Mouse (Mus musculus) lung, embryonic 14.5 days (tissue): ENCODE data around the gene P4htm. TPM values are rescaled to one million over a fixed set of nuclear protein-coding genes. Genes with fewer than 3 reads are reported as not detected.
A peak's percentile ranks its signal among the peaks of the same experiment; 100 is the strongest.

ENCODE experiments used
- ATAC-seq: fragments of 200-750 bp; cut with Nextera tagmentation; 2 replicates; pipeline ENCODE4 v1.8.0; 2017; ENCODE audit warnings: mild to moderate bottlenecking, moderate TSS enrichment, moderate library complexity; ENCODE audit not compliant: insufficient read depth
- DNase-seq: peaks from one replicate; pipeline ENCODE4 v3.0.0-alpha.2; 2015
- H3K27ac ChIP-seq: fragments of 300-500 bp; sonication (generic); 2 replicates; pipeline ENCODE4 v1.5.1; 2014; ENCODE audit warnings: low read depth, mild to moderate bottlenecking, moderate library complexity
- H3K27me3 ChIP-seq: fragments of 300-500 bp; sonication (generic); 2 replicates; pipeline ENCODE4 v1.6.1; 2014; ENCODE audit warnings: low read length, control low read depth; ENCODE audit not compliant: insufficient read depth
- H3K36me3 ChIP-seq: fragments of 300-500 bp; sonication (generic); 2 replicates; pipeline ENCODE4 v1.6.1; 2014; ENCODE audit warnings: control low read depth; ENCODE audit not compliant: insufficient read depth
- H3K4me1 ChIP-seq: fragments of 300-500 bp; sonication (generic); 2 replicates; pipeline ENCODE4 v1.6.1; 2014; ENCODE audit warnings: antibody characterized with exemption, control low read depth; ENCODE audit not compliant: insufficient read depth
- H3K4me2 ChIP-seq: fragments of 300-500 bp; sonication (generic); 2 replicates; pipeline ENCODE4 v1.6.1; 2014; ENCODE audit warnings: mild to moderate bottlenecking
- H3K4me3 ChIP-seq: fragments of 300-500 bp; sonication (generic); 2 replicates; pipeline ENCODE4 v1.5.1; 2014; ENCODE audit warnings: low read depth, low read length
- H3K9ac ChIP-seq: fragments of 300-500 bp; sonication (generic); 2 replicates; pipeline ENCODE4 v1.6.1; 2014
- H3K9me3 ChIP-seq: fragments of 300-500 bp; sonication (generic); 2 replicates; pipeline ENCODE4 v1.6.1; 2016; ENCODE audit warnings: low read depth, low read length, control low read depth
- CTCF ChIP-seq: IDR thresholded peaks from 2 replicates; pipeline ENCODE4 v1.5.1; 2016; ENCODE audit warnings: antibody characterized with exemption, low read depth
- WGBS: fragments of 180-500 bp; shearing (Covaris S2); extraction: QIAGEN DNeasy Blood & Tissue Kit; methylation state at CpG from one replicate; pipeline ENCODE4 v1.1.7; 2014; 5-methylcytosine and 5-hydroxymethylcytosine counted together
- polyA plus RNA-seq: library from polyadenylated mRNA; unstranded; fragments of >200 nt; fragmentation: Nextera tagmentation; extraction: Ambion mirVana; gene quantifications from 2 replicates; pipeline ENCODE4 v1.2.1, GENCODE M21; 2014

Gene P4htm
- polyA plus RNA-seq, 1 experiment from 2014 or later = 6.1 TPM

DNA sequence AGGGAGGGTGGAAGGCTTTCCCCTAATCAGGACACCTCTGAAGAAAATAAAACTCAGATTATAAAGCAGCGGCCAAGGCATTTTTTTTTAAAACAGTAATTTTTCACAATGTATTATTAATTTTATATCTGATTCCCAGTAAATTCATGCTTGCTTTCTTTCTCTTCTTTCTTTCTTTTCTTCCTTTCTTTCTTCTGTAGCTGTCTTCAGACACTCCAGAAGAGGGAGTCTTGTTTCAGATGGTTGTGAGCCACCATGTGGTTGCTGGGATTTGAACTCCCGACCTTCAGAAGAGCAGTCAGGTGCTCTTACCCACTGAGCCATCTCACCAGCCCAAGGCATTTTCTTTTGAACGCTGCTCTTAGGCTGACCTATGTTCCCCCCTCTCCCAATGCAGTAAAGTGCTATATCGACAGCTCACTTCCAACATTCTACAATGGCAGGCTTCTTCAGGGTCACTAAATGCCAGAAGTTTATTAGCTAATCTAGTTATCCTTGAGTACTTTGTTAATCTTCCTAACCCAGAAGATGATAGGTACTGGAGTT, 1.6 kb upstream of the P4htm start:
- no peaks in the 10 kb centered on the region for H3K4me1 ChIP-seq
- 64% methylated on average over 4 of the region's 4 CpGs for WGBS

GRCm38 (mm10) chr9:108594354-108594753, 3.1 kb downstream of the P4htm start:
- DNase-seq = no peak
- Histone ChIP-seq H3K9ac (no peak overlapping the region), H3K4me2 (no peak overlapping the region), H3K4me3 (no peak overlapping the region), H3K4me1 (no peaks in the 10 kb centered on the region), H3K36me3 (no peaks in the 10 kb centered on the region), H3K9me3 (no peaks in the 10 kb centered on the region), H3K27me3 (no peaks in the 10 kb centered on the region), H3K27ac (no peak overlapping the region)
- 69% methylated on average over 3 of the region's 3 CpGs for WGBS
- TF ChIP-seq CTCF = no peak
- ATAC-seq = no peak

More for the DNA sequence above, 1.6 kb upstream of the P4htm start:
- Histone ChIP-seq H3K36me3 (peaks cover 13% of the 10 kb centered on the region), H3K4me2 (no peak overlapping the region), H3K9me3 (no peaks in the 10 kb centered on the region), H3K9ac (no peak overlapping the region), H3K27me3 (no peaks in the 10 kb centered on the region), H3K27ac (no peak overlapping the region), H3K4me3 (no peak overlapping the region)
- ATAC-seq = no peak
- TF ChIP-seq CTCF = no peak
- DNase-seq = peak; percentile 50

- no peak for TF ChIP-seq CTCF
- 81% methylated on average over 4 of the region's 4 CpGs for WGBS
- DNase-seq = no peak
- Histone ChIP-seq H3K4me1 (peaks cover 10% of the 10 kb centered on the region), H3K9ac (no peak overlapping the region), H3K36me3 (no peaks in the 10 kb centered on the region), H3K9me3 (no peaks in the 10 kb centered on the region), H3K4me3 (no peak overlapping the region), H3K27ac (no peak overlapping the region), H3K4me2 (no peak overlapping the region), H3K27me3 (no peaks in the 10 kb centered on the region)
- ATAC-seq = no peak
Observed at GRCm38 (mm10) chr9:108591462-108591861, 6.0 kb downstream of the P4htm start.

GRCm38 (mm10) chr9:108589229-108589628, 8.2 kb downstream of the P4htm start:
- no peak for TF ChIP-seq CTCF
- Histone ChIP-seq H3K27me3 (no peaks in the 10 kb centered on the region), H3K4me2 (no peak overlapping the region), H3K9ac (no peak overlapping the region), H3K27ac (no peak overlapping the region), H3K36me3 (no peaks in the 10 kb centered on the region), H3K4me3 (no peak overlapping the region), H3K4me1 (peaks cover 10% of the 10 kb centered on the region), H3K9me3 (no peaks in the 10 kb centered on the region)
- no peak for DNase-seq
- no peak for ATAC-seq
- 65% methylated on average over 5 of the region's 5 CpGs for WGBS

DNA sequence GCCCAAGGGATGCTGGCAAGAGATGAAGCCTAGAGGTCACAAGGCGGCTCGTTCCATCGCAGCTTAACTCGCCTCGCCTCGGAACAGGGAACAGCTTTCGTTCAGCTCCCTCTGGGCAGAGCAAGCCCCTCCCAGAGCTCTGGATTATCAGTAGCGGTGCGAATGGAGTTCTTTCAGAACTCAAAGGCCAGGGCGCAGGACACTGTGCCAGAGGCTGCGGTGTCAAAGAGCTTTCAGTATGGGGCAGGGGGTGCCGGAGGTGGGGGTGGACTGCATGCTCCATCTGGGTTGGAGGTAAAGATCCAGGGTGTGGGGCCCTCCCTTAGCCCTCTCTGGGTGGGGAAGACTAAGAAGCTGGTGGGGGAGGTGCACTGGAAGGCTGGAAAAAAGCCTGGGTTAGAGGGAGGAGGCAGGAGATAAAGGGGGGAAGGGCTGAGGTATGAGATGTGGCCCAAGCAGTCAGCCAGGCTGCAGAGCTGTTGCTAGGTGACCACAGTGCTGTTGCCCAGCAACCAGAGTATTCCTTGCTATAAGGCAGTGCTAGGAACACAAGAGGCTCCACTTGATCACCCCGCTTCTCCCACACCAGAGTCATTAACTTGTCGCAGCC, 9.8 kb downstream of the P4htm start:
- ATAC-seq (peak; percentile 95), DNase-seq (peak; percentile 89)
- peak overlapping the region; percentile 71 for H3K27ac ChIP-seq
- TF ChIP-seq CTCF = no peak
- 4% methylated on average over 14 of the region's 14 CpGs for WGBS
- H3K9ac ChIP-seq = peak overlapping the region; percentile 21; the same call in 1 of the 2 replicates
- peaks cover 10% of the 10 kb centered on the region for H3K4me1 ChIP-seq
- H3K4me3 ChIP-seq = no peak overlapping the region
- H3K9me3 ChIP-seq = no peaks in the 10 kb centered on the region
- no peaks in the 10 kb centered on the region for H3K27me3 ChIP-seq
- no peaks in the 10 kb centered on the region for H3K36me3 ChIP-seq
- H3K4me2 ChIP-seq = peak overlapping the region; percentile 57

- Histone ChIP-seq H3K27me3 (no peaks in the 10 kb centered on the region), H3K36me3 (peaks cover 24% of the 10 kb centered on the region), H3K9me3 (no peaks in the 10 kb centered on the region), H3K4me1 (peaks cover 15% of the 10 kb centered on the region), H3K27ac (peak overlapping the region; percentile 78), H3K4me2 (peak overlapping the region; percentile 85), H3K4me3 (peak overlapping the region; percentile 65), H3K9ac (peak overlapping the region; percentile 87)
- no peak for TF ChIP-seq CTCF
- 51% methylated on average over 5 of the region's 5 CpGs for WGBS
- ATAC-seq = no peak
- peak; percentile 22 for DNase-seq
Observed at GRCm38 (mm10) chr9:108579344-108579690, 18.1 kb downstream of the P4htm start.

- H3K36me3 ChIP-seq = peaks cover 30% of the 10 kb centered on the region
- peak; percentile 97 for ATAC-seq
- H3K4me1 ChIP-seq = peaks cover 15% of the 10 kb centered on the region
Observed at GRCm38 (mm10) chr9:108578545-108579343, 18.7 kb downstream of the P4htm start, which contains the start of gene Wdr6. Wdr6 (minus strand) TSS chr9:108578739.

More at GRCm38 (mm10) chr9:108578545-108579343, 18.7 kb downstream of the P4htm start, which contains the start of gene Wdr6:
- Histone ChIP-seq H3K9ac (peak within 1 kb of the TSS; percentile 87), H3K27me3 (no peaks in the 10 kb centered on the region), H3K4me3 (peak within 1 kb of the TSS; percentile 65), H3K4me2 (peak within 1 kb of the TSS; percentile 85), H3K9me3 (no peaks in the 10 kb centered on the region), H3K27ac (peak within 1 kb of the TSS; percentile 93)
- TF ChIP-seq CTCF = no peak
- DNase-seq = peak; percentile 97
- 4% methylated on average over 51 of the region's 51 CpGs for WGBS
